Mouse (Mus musculus): ENCODE results near the gene AI597479.

DNA sequence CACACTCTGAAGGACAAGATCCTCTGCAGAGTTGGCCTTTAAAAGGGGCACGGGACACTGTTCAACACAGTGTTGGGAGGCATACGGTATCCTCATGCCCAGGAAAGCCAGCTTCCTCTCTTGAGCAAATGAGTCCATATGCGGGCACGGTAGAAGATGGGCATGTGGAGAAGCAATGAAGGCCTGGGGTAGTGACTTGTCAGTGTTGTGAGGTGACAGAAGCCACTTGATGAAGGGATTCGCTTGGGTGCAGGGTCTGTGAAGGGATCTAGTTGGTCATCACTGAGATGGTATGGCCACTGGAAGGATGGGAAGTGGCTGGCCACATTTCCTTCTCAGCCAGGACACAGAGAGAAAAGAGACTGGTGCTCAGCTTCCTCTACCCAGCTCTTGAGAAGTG is 66.1 kb downstream of the AI597479 start:
- TF ChIP-seq EP300 (IDR thresholded peaks at IDR 0.05) (no peak), CTCF (IDR thresholded peaks at IDR 0.05) (no peak)
